Mouse (Mus musculus) liver, postnatal 0 days (tissue): ENCODE measurements around the gene Pdzk1ip1.

Source experiments
- CTCF ChIP-seq: sonication (generic); IDR thresholded peaks from 2 replicates; pipeline ENCODE4 v1.5.1; 2016; ENCODE audit warnings: antibody characterized with exemption, low read depth
- EP300 ChIP-seq: IDR thresholded peaks from 2 replicates; pipeline ENCODE4 v1.6.1; 2016; ENCODE audit warnings: antibody characterized with exemption, low read depth, mild to moderate bottlenecking

GRCm38 (mm10) chr4:115086257-115086656 is 2.3 kb upstream of the Pdzk1ip1 start:
- TF ChIP-seq CTCF (no peak), EP300 (no peak)
